Mouse (Mus musculus) embryonic facial prominence, embryonic 15.5 days (tissue): ENCODE results near the gene Fbxw4. TPM values are rescaled to one million over a fixed set of nuclear protein-coding genes. Genes with fewer than 3 reads are reported as not detected.

ENCODE experiments used
- ATAC-seq: fragments of 200-750 bp; cut with Nextera tagmentation; 2 replicates; pipeline ENCODE4 v1.8.0; 2017; ENCODE audit warnings: low read depth, moderate TSS enrichment; ENCODE audit not compliant: insufficient number of reproducible peaks, low FRiP score, low TSS enrichment
- H3K27ac ChIP-seq: fragments of 300-500 bp; sonication (generic); replicated peaks from 2 replicates; pipeline ENCODE4 v1.5.1; 2015; ENCODE audit warnings: mild to moderate bottlenecking, inconsistent platforms
- H3K27me3 ChIP-seq: fragments of 300-500 bp; sonication (generic); 2 replicates; pipeline ENCODE4 v1.6.1; 2015; ENCODE audit warnings: inconsistent platforms
- H3K36me3 ChIP-seq: fragments of 300-500 bp; sonication (generic); 2 replicates; pipeline ENCODE4 v1.6.1; 2015; ENCODE audit warnings: mild to moderate bottlenecking, inconsistent platforms
- H3K4me1 ChIP-seq: fragments of 300-500 bp; sonication (generic); 2 replicates; pipeline ENCODE4 v1.6.1; 2015; ENCODE audit warnings: inconsistent platforms
- H3K4me2 ChIP-seq: fragments of 300-500 bp; sonication (generic); replicated peaks from 2 replicates; pipeline ENCODE4 v1.6.1; 2015; ENCODE audit warnings: mild to moderate bottlenecking, inconsistent platforms
- H3K4me3 ChIP-seq: fragments of 300-500 bp; sonication (generic); replicated peaks from 2 replicates; pipeline ENCODE4 v1.5.1; 2015; ENCODE audit warnings: mild to moderate bottlenecking, inconsistent platforms
- H3K9ac ChIP-seq: fragments of 300-500 bp; sonication (generic); 2 replicates; pipeline ENCODE4 v1.6.1; 2015; ENCODE audit warnings: inconsistent platforms
- H3K9me3 ChIP-seq: fragments of 300-500 bp; sonication (generic); replicated peaks from 2 replicates; pipeline ENCODE4 v1.6.1; 2016; ENCODE audit warnings: inconsistent platforms
- WGBS: fragments of 180-500 bp; shearing (Covaris S2); methylation state at CpG from one replicate; pipeline ENCODE4 v1.1.7; 2015; 5-methylcytosine and 5-hydroxymethylcytosine counted together
- polyA plus RNA-seq: library from polyadenylated mRNA; unstranded; fragments of >200 nt; fragmentation: Nextera tagmentation; extraction: Ambion mirVana; gene quantifications from 2 replicates; pipeline ENCODE4 v1.2.1, GENCODE M21; 2015

Fbxw4 gene
- polyA plus RNA-seq, 1 experiment from 2014 or later, result 6.2 TPM

DNA sequence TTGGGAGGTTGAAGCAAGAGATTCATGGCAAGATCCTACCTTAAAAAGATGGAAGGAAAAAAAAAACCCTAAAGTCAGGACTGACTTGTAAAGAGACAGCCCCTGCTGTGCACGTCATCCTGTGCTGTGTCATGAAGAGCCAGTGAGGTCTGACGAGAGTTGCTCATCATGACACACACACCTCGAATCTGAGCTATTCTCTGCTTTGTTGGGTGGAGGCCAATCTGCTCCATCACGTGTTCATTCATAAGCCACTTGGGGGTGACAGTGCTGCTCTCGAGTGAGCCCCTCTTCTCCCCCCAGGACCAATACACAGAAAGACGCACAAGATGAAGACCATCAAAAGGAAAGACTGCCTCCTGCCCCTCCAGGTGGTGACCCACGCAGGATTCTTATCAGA is 126.5 kb downstream of the Fbxw4 start:
- 68% methylated on average over 7 of the region's 7 CpGs for WGBS
- ATAC-seq, result no peak

DNA sequence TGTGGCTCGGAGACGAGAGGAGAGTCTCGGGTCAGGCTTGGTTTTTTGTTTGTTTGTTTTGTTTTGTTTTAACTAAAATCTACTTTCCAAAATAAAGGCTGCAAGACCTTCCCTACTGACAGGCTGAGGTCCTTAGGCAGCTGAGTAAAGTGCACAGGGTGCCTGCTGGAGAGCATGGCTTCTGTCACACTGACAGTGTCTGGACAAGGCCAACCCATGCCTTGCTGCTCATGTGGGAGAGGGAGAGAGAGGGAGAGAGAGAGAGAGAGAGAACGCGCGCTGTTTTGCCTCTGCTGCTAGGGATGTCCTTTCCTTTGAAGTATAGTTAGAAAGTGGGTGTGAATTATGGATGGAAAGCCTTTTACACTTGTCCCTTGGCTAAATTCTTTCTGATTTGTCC is 128.6 kb downstream of the Fbxw4 start:
- no peak overlapping the region for H3K27ac ChIP-seq
- no peaks in the 10 kb centered on the region for H3K4me1 ChIP-seq
- no peak for ATAC-seq
- 76% methylated on average over 6 of the region's 6 CpGs for WGBS
- H3K27me3 ChIP-seq, result no peaks in the 10 kb centered on the region
- H3K9ac ChIP-seq, result no peak overlapping the region
- H3K4me3 ChIP-seq, result no peak overlapping the region
- peaks cover 39% of the 10 kb centered on the region for H3K36me3 ChIP-seq
- H3K9me3 ChIP-seq, result no peaks in the 10 kb centered on the region
- H3K4me2 ChIP-seq, result no peak overlapping the region

More for the DNA sequence above, 126.5 kb downstream of the Fbxw4 start:
- no peaks in the 10 kb centered on the region for H3K4me1 ChIP-seq
- H3K9me3 ChIP-seq, result no peaks in the 10 kb centered on the region
- H3K27me3 ChIP-seq, result no peaks in the 10 kb centered on the region
- no peak overlapping the region for H3K9ac ChIP-seq
- H3K36me3 ChIP-seq, result peaks cover 20% of the 10 kb centered on the region
- H3K4me3 ChIP-seq, result no peak overlapping the region
- no peak overlapping the region for H3K4me2 ChIP-seq
- H3K27ac ChIP-seq, result no peak overlapping the region

DNA sequence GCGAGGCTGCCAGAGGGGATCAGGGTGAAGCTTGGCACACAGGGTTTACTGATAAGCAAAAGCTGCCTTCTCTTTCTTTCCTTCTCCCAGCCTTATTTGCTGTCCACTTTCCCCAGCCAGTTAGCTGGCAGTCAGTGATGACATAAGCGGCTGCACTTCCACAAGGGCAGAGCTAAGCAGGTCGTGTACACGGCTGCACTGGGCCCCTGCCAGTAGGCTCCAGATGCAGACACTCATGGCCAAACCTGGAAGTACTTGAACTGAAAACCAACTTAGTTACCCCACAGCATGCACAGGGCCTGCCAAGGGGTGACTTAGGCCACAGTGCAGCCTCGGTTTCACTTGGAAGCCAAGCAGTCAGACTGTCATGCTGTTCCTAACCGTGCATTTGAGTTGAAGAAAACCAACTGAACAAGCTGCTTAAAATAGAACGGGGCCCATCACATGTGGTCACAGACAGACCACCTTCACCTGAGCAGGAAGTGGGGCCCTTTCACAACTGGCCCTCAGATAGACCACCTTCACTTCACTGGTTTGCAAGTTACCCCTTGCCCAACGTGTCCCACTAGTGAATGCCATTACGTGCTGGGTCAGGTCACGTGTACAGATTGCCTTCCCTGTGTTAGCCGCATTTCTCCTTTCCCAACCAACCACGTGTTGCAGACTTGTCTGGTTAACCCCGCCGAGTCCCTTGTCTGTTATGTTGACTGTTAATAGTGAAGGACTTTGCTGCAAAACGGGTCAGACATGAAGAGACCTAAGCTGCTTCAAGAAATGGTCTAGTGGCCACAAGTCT is 129.7 kb downstream of the Fbxw4 start:
- ATAC-seq, result no peak
- peaks cover 40% of the 10 kb centered on the region for H3K36me3 ChIP-seq
- no peaks in the 10 kb centered on the region for H3K9me3 ChIP-seq
- H3K27ac ChIP-seq, result no peak overlapping the region
- H3K4me2 ChIP-seq, result no peak overlapping the region
- H3K27me3 ChIP-seq, result no peaks in the 10 kb centered on the region
- H3K4me3 ChIP-seq, result no peak overlapping the region
- no peak overlapping the region for H3K9ac ChIP-seq
- 72% methylated on average over 15 of the region's 15 CpGs for WGBS
- H3K4me1 ChIP-seq, result no peaks in the 10 kb centered on the region

DNA sequence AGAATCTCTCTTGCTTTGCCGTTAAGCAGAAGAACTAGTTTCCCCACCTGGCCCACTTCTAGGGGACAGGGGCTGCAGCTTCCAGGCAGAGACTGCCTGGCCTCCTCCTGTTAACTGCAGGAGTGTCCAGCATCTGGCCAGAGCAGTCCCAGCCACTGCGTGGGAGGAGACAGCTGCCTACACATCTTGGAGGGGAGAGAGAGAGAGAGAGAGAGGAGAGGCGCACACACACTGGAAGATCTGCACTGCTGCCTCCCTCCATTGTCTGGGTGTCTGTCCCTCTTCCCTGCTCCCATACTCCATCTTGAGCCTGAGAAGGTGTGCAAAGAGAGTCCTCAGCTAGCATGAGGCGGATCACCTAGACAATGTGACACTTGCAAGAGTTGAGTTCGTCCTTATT is 130.8 kb downstream of the Fbxw4 start:
- Histone ChIP-seq H3K4me1 (no peaks in the 10 kb centered on the region), H3K9ac (no peak overlapping the region), H3K36me3 (peaks cover 50% of the 10 kb centered on the region), H3K27me3 (no peaks in the 10 kb centered on the region), H3K9me3 (no peaks in the 10 kb centered on the region), H3K27ac (no peak overlapping the region), H3K4me3 (no peak overlapping the region), H3K4me2 (no peak overlapping the region)
- no peak for ATAC-seq
- WGBS, result 82% methylated on average over 5 of the region's 5 CpGs

Other genes with a start within 250 kb of the Fbxw4 start
- gene Poll, start 99.8 kb downstream of the Fbxw4 start, polyA plus RNA-seq, result 14.4 and 15.5 TPM in 2 replicates
- gene Gm17018, start 99.7 kb downstream of the Fbxw4 start, polyA plus RNA-seq, result 46.0 and 53.7 TPM in 2 replicates
- 0.15 and 0.21 TPM in 2 replicates for gene Fgf8, start 82.6 kb upstream of the Fbxw4 start, polyA plus RNA-seq
- 17.0 and 17.9 TPM in 2 replicates for gene Npm3, start 89.3 kb upstream of the Fbxw4 start, polyA plus RNA-seq
- gene Mgea5, start 123.5 kb upstream of the Fbxw4 start, polyA plus RNA-seq, result 53.0 and 55.9 TPM in 2 replicates
- 2.1 and 2.5 TPM in 2 replicates for gene Kcnip2, start 155.7 kb upstream of the Fbxw4 start, polyA plus RNA-seq